Mouse (Mus musculus) c-Kit-positive CD71-positive TER-119-positive erythroid progenitor cells, embryonic 14.5 days (primary cell): ENCODE results near the gene Tulp2.
A peak's percentile ranks its signal among the peaks of the same experiment; 100 is the strongest.
"Not testable (repeated sequence)": the region's sequence is repeated elsewhere in the genome, so short reads cannot be mapped to it uniquely, and the experiment has no call there.

ENCODE experiments used
- DNase-seq: peaks from one replicate; pipeline ENCODE4 v3.0.0-alpha.2; 2013; ENCODE audit warnings: low spot score

The Tulp2 gene

GRCm38 (mm10) chr7:45460377-45460776, 21.3 kb upstream of the Tulp2 start:
- DNase-seq, result no peak

GRCm38 (mm10) chr7:45460860-45461314, 20.8 kb upstream of the Tulp2 start:
- DNase-seq, result peak; percentile 88

GRCm38 (mm10) chr7:45461326-45461725, 20.4 kb upstream of the Tulp2 start:
- no peak for DNase-seq

DNA sequence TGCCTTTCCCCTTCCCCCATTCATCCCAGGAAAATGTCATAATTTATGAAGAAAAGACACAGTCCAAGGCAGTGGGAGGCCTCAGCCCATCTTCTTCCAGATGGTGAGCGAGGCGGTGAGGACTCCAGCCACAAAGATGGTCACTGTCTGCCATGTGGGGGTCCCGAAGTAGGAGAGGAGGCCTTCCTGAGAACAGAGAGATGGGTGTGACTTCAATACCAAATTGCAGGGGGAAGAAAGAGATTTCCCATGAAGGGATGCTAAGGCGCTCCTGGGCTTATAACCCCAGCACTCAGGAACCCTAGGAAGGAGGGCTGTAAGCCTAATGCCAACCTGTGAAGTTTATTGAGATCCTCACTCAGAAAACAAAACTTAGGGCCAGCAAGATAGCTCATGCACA, 19.9 kb upstream of the Tulp2 start:
- no peak for DNase-seq

- DNase-seq, result no peak
Measured at GRCm38 (mm10) chr7:45462325-45462724, 19.4 kb upstream of the Tulp2 start.

GRCm38 (mm10) chr7:45462868-45463267, 18.8 kb upstream of the Tulp2 start:
- DNase-seq, result not testable (repeated sequence)

GRCm38 (mm10) chr7:45463987-45464778, 17.5 kb upstream of the Tulp2 start:
- no peak for DNase-seq

DNA sequence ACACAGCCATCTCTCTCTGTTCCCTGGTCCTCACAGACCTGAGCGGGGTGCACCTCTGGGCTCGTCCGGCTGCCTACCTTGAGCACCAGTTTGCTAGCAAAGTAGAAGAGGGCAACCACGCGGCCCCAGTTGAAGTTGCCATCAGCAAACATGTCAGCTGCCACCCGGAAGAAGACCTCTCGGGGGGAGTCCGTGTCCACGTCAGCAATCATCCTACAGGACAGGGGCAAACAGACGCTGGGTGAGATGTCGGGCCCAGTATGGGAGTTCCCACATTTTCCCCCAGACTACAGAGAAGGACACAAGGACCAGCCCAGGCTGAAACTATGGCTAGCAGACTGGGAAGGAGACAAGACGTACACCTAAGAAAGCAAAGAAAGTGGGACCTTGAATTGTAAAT, 16.6 kb upstream of the Tulp2 start:
- no peak for DNase-seq

DNA sequence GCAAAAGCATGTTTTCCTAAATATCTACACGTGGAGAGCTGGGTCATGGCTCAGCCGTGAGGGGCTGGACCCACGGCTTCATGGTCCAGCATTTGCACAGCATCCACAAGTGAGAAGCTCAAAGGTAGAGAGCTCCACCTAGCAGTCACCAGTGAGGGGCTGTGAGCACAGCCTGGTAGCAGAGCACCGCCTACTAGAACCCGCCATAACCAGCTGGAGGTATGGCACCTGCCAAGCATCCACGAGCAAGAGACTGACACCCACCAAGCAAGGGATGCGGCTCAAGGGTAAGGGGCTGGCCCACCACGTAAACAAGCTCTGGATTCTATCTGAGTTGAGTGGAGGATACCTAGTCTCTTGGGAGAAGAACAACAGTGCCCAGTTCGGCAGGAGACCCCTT, 16.1 kb upstream of the Tulp2 start:
- DNase-seq, result no peak

- DNase-seq, result peak; percentile 92
Measured at GRCm38 (mm10) chr7:45466283-45467089, 15.2 kb upstream of the Tulp2 start, which contains the start of gene Bax. Gene Bax, minus strand, starts transcription at chr7:45466898.

DNA sequence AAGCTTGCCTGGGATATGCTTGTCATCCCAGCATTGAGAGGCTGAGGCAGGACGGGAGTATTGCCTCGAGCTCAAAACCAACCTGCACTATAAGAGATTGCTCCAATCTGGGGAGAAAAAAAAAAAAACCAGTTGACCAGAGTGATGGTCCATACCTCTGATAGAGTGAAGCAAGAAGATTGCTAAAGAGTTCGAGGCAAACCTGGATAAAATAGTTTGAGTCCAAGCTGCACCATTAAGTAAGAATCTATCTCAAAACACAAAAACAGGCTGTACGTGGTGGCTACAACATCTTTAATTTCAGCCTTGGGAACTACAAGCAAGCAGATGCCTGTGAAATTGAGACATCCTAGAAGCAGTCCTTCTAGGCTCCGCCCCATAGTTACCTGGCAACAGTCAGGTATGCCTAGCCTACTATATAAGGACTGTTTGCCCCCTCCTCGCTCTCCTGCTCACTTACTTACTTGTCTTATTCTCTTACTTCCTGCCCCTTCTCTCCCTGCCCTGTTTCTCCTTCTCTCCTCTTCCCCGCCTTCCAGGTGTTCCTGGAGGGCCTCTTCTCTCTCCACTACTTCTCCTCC, 14.5 kb upstream of the Tulp2 start:
- DNase-seq, result no peak

GRCm38 (mm10) chr7:45470869-45471268, 10.8 kb upstream of the Tulp2 start:
- DNase-seq, result peak; percentile 78

GRCm38 (mm10) chr7:45475291-45475969, 6.2 kb upstream of the Tulp2 start:
- DNase-seq, result no peak

- no peak for DNase-seq
Measured at GRCm38 (mm10) chr7:45476453-45476852, 5.2 kb upstream of the Tulp2 start.

GRCm38 (mm10) chr7:45477003-45477402, 4.7 kb upstream of the Tulp2 start:
- no peak for DNase-seq

GRCm38 (mm10) chr7:45478774-45479173, 2.9 kb upstream of the Tulp2 start:
- DNase-seq, result no peak

- not testable (repeated sequence) for DNase-seq
Measured at GRCm38 (mm10) chr7:45480310-45480709, 1.4 kb upstream of the Tulp2 start.

DNA sequence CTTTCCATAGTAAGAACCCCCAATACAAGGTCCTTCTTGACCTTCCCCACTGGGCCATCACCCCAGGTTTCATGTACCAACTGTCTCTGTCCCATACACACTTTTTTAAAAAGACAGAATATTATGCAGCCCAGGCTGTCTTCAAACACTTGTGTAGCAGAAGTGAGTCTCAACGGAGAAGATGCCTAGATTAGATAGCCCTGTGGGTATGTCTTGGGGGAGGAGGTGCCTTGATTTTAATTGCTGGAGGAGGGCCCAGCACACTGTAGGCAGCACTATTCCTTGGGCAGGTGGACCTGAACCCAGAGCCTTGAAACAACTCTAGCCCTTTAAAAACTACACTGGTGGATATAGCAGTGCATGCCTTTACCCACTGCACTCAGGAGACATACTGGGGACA, 489 bp downstream of the Tulp2 start:
- no peak for DNase-seq

- not testable (repeated sequence) for DNase-seq
Measured at GRCm38 (mm10) chr7:45484985-45485384, 3.3 kb downstream of the Tulp2 start.

- no peak for DNase-seq
Measured at GRCm38 (mm10) chr7:45486158-45486557, 4.5 kb downstream of the Tulp2 start.

GRCm38 (mm10) chr7:45486761-45487415, 5.2 kb downstream of the Tulp2 start, which contains the start of gene Gm45808:
Gene Gm45808, minus strand, starts transcription at chr7:45486811.
- DNase-seq, result no peak
